Mouse (Mus musculus) MEL (cell line): ENCODE measurements around the gene Dock11. TPM values are rescaled to one million over a fixed set of nuclear protein-coding genes. Genes with fewer than 3 reads are reported as not detected.

ENCODE experiments used
- DNase-seq: peaks from one replicate; pipeline ENCODE4 v3.0.0; 2011; ENCODE audit warnings: low read depth, low spot score
- H3K27ac ChIP-seq: 2 replicates; pipeline ENCODE4 v1.5.1; 2012; ENCODE audit warnings: low read depth, mild to moderate bottlenecking, control low read depth, low read length, moderate library complexity; ENCODE audit not compliant: control insufficient read depth
- H3K27me3 ChIP-seq, 2 experiments: fragments of 150-350 bp in 1 of 2; sonication (generic) in 1 of 2; 2 replicates each; pipeline ENCODE4 v1.6.1; 2012; ENCODE audit warnings: low read length in 2 of 2, mild to moderate bottlenecking in 2 of 2, improper control_type of control experiment in 1 of 2, moderate library complexity in 1 of 2; ENCODE audit not compliant: insufficient read depth in 2 of 2, control insufficient read depth in 1 of 2
- H3K36me3 ChIP-seq, 2 experiments: 2 replicates each; pipeline ENCODE4 v1.6.1; 2012 to 2014; ENCODE audit warnings: low read length in 2 of 2, improper control_type of control experiment in 1 of 2, inconsistent platforms in 1 of 2, mild to moderate bottlenecking in 1 of 2; ENCODE audit not compliant: insufficient read depth in 2 of 2, control insufficient read depth in 1 of 2
- H3K4me1 ChIP-seq, 2 experiments: fragments of 150-350 bp in 1 of 2; sonication (generic) in 1 of 2; 2 replicates each; pipeline ENCODE4 v1.6.1; 2012; ENCODE audit warnings: low read length in 2 of 2, improper control_type of control experiment in 1 of 2, mild to moderate bottlenecking in 1 of 2; ENCODE audit not compliant: insufficient read depth in 2 of 2, control insufficient read depth in 1 of 2
- H3K4me3 ChIP-seq, 2 experiments: fragments of 150-350 bp in 1 of 2; sonication (generic) in 1 of 2; 2 replicates each; pipeline ENCODE4 v1.5.1; 2012; ENCODE audit warnings: low read depth in 2 of 2, low read length in 2 of 2, mild to moderate bottlenecking in 2 of 2, moderate library complexity in 2 of 2, control low read depth in 1 of 2, improper control_type of control experiment in 1 of 2; ENCODE audit not compliant: control insufficient read depth in 1 of 2, insufficient read depth in 1 of 2
- H3K79me2 ChIP-seq: 2 replicates; pipeline ENCODE4 v1.6.1; 2012; ENCODE audit warnings: mild to moderate bottlenecking, low read length, moderate library complexity; ENCODE audit not compliant: control insufficient read depth, poor library complexity, insufficient read depth
- H3K9ac ChIP-seq: 2 replicates; pipeline ENCODE4 v1.6.1; 2012; ENCODE audit warnings: low read depth, mild to moderate bottlenecking, control low read depth, low read length, moderate library complexity; ENCODE audit not compliant: control insufficient read depth, poor library complexity, severe bottlenecking
- H3K9me3 ChIP-seq: fragments of 150-350 bp; sonication (generic); replicated peaks from 2 replicates; pipeline ENCODE4 v1.6.1; 2012; ENCODE audit warnings: mild to moderate bottlenecking, low read length, improper control_type of control experiment, moderate library complexity; ENCODE audit not compliant: insufficient read depth
- ELF1 ChIP-seq: IDR thresholded peaks from 2 replicates; pipeline ENCODE4 v1.6.1; 2014; ENCODE audit warnings: low read depth, mild to moderate bottlenecking, inconsistent platforms, low read length, improper control_type of control experiment, moderate library complexity
- GATA1 ChIP-seq: IDR thresholded peaks from 2 replicates; pipeline ENCODE4 v1.6.1; 2011; ENCODE audit warnings: low read depth, low read length, improper control_type of control experiment
- JUND ChIP-seq: IDR thresholded peaks from 2 replicates; pipeline ENCODE4 v1.6.1; 2011; ENCODE audit warnings: low read depth, mild to moderate bottlenecking, improper control_type of control experiment, low read length
- MAFK ChIP-seq: IDR thresholded peaks from 2 replicates; pipeline ENCODE4 v1.6.1; 2011; ENCODE audit warnings: low read depth, mild to moderate bottlenecking, low read length, improper control_type of control experiment, borderline replicate concordance
- NELFE ChIP-seq: IDR thresholded peaks from 2 replicates; pipeline ENCODE4 v1.6.1; 2011; ENCODE audit warnings: low read depth, low read length, improper control_type of control experiment
- POLR2A ChIP-seq, 2 experiments: IDR thresholded peaks; 2 replicates each; pipeline ENCODE4 v1.6.1; 2011 to 2012; ENCODE audit warnings: low read length in 2 of 2, mild to moderate bottlenecking in 2 of 2, control low read depth in 1 of 2, improper control_type of control experiment in 1 of 2, low read depth in 1 of 2, moderate library complexity in 1 of 2; ENCODE audit not compliant: control insufficient read depth in 1 of 2, insufficient read depth in 1 of 2, poor library complexity in 1 of 2
- TCF12 ChIP-seq: IDR thresholded peaks from 2 replicates; pipeline ENCODE4 v1.6.1; 2014; ENCODE audit warnings: low read depth, mild to moderate bottlenecking, inconsistent platforms, low read length, improper control_type of control experiment, moderate library complexity
- UBTF ChIP-seq: IDR thresholded peaks from 2 replicates; pipeline ENCODE4 v1.6.1; 2012; ENCODE audit warnings: low read depth, mild to moderate bottlenecking, inconsistent platforms, low read length, improper control_type of control experiment, moderate library complexity, borderline replicate concordance; ENCODE audit not compliant: insufficient read depth
- ZC3H11A ChIP-seq: IDR thresholded peaks from 2 replicates; pipeline ENCODE4 v1.6.1; 2012; ENCODE audit warnings: low read depth, mild to moderate bottlenecking, inconsistent platforms, low read length, improper control_type of control experiment
- polyA plus RNA-seq, 2 experiments: library from polyadenylated mRNA; stranded (reverse) in 1 of 2; unstranded in 1 of 2; fragments of >175 nt in 1 of 2; fragments of >200 nt in 1 of 2; gene quantifications; 2 replicates each; pipeline versions ENCODE4 v1.2.1 to v1.2.4; 2012; ENCODE audit warnings: low replicate concordance in 2 of 2, low read depth in 1 of 2; ENCODE audit not compliant: insufficient read length in 2 of 2, insufficient read depth in 1 of 2, missing spikeins in 1 of 2
- total RNA-seq: library from RNA; depleted of rRNA; stranded (reverse); fragments of 300-350 nt; gene quantifications from 2 replicates; pipeline ENCODE4 v1.2.3, GENCODE M21; 2012; rRNA removed

The Dock11 gene
- total and polyA plus RNA-seq, 3 experiments = 8.8 to 9.1 TPM; not detected in 1

GRCm38 (mm10) chrX:36112422-36112750 lies 223.8 kb downstream of the Dock11 start:
- H3K4me3 ChIP-seq = no peak overlapping the region

GRCm38 (mm10) chrX:36115171-36115570 lies 226.5 kb downstream of the Dock11 start:
- Histone ChIP-seq H3K4me1 (no peaks in the 10 kb centered on the region), H3K4me3 (no peak overlapping the region), H3K79me2 (no peaks in the 10 kb centered on the region), H3K27ac (no peak overlapping the region), H3K27me3 (no peaks in the 10 kb centered on the region), H3K9me3 (no peaks in the 10 kb centered on the region), H3K36me3 (no peaks in the 10 kb centered on the region), H3K9ac (no peak overlapping the region)
- no peak for TF ChIP-seq NELFE
- no peak for TF ChIP-seq GATA1
- no peak for TF ChIP-seq TCF12
- no peak for DNase-seq

More at GRCm38 (mm10) chrX:36112422-36112750, 223.8 kb downstream of the Dock11 start:
- TF ChIP-seq POLR2A (IDR thresholded peaks at IDR 0.05; ENCODE audit: control insufficient read depth in 1 of 2, insufficient read depth in 1 of 2, low read depth in 1 of 2, low read length in 2 of 2, poor library complexity in 1 of 2) (no peak), JUND (no peak), NELFE (no peak), ZC3H11A (no peak), MAFK (no peak), UBTF (no peak), ELF1 (no peak)
- no peaks in the 10 kb centered on the region for H3K9me3 ChIP-seq
- no peak overlapping the region for H3K27ac ChIP-seq
- H3K27me3 ChIP-seq = no peaks in the 10 kb centered on the region
- H3K4me1 ChIP-seq = no peaks in the 10 kb centered on the region; a peak in 1 of 4 replicates
- H3K9ac ChIP-seq = no peak overlapping the region
- no peak for DNase-seq
- H3K79me2 ChIP-seq = no peaks in the 10 kb centered on the region
- no peaks in the 10 kb centered on the region for H3K36me3 ChIP-seq

Other genes starting within 250 kb of the Dock11 start
- gene Il13ra1, start 223.3 kb downstream of the Dock11 start, total RNA-seq = not detected in 2 replicates
- gene Il13ra1, start 223.3 kb downstream of the Dock11 start, polyA plus RNA-seq = not detected